20 mouse cellular contexts compared by ENCODE assay signal in the genomic region with DNA sequence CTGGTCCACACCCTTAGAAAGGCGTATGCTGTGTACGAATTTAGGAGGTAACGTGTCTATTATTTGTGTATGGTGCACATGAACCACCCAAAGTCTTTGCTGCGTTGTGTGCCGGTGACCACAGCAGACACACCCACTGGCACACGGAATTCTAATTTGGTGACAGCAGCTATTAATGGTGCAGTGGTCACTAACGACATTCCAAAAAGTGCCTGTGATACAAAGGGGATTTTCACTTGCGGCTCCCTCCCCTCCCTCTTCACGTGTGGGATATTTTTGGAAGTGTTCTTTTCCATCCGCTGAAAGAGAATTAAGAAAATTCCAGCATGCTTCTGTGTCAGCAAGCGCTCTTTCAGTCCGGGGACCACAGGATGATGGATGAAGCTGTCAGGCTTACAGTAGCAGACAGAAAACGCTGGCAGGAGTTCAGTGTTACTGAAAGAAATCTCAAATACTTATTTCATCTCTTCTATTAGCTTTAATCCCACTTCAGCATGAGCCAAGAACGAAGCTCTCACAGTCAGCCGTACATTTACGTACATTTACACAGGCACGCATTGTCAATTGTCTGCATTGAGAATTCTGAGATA. TPM values are rescaled to one million over a fixed set of nuclear protein-coding genes. Genes with fewer than 3 reads are reported as not detected.
A peak's percentile ranks its signal among the peaks of the same experiment; 100 is the strongest.
DNase-seq lines count a peak whose midpoint lies in the region; ATAC-seq and TF ChIP-seq lines count a peak whose summit lies in the region.
"Had no signal": no experiment of that assay in that cellular context is flagged by ENCODE, and none has a peak within 500 bp of the region (broad histone marks: within the 10 kb centered on the region; RNA-seq: fewer than 3 reads in every experiment).

No protein-coding gene starts in this region.

- intact Hi-C loops in heart, postnatal 14 days (cut with DNase I): no loop called here

- H3K9me3 ChIP-seq in heart, embryonic 11.5 days (replicated peaks; ENCODE audit: control insufficient read depth, low read length): no peaks in the 10 kb centered on the region
- H3K9me3 ChIP-seq in heart, postnatal 0 days (replicated peaks; ENCODE audit: control insufficient read depth, low read length): no peaks in the 10 kb centered on the region
- no peaks in the 10 kb centered on the region for H3K9me3 ChIP-seq in lung, embryonic 15.5 days
- H3K9me3 ChIP-seq in stomach, postnatal 0 days (ENCODE audit: control insufficient read depth, low read length): no peaks in the 10 kb centered on the region
- H3K9me3 ChIP-seq: embryonic facial prominence, embryonic 12.5 days; forebrain, embryonic 13.5 days; kidney, embryonic 15.5 days; limb, embryonic 13.5 days; liver, embryonic 13.5 days had no signal

- no peak for TF ChIP-seq EP300 in heart, postnatal 0 days (IDR thresholded peaks at IDR 0.05; ENCODE audit: low read depth)
- no peak for TF ChIP-seq EP300 in stomach, postnatal 0 days (optimal IDR thresholded peaks at IDR 0.05)

- WGBS in heart, embryonic 11.5 days (ENCODE audit: insufficient replicate concordance): 47% methylated on average over 17 of the region's 17 CpGs
- WGBS in heart, postnatal 0 days: 30% methylated on average over 17 of the region's 17 CpGs
- 36% methylated on average over 17 of the region's 17 CpGs for WGBS in lung, embryonic 15.5 days
- WGBS in stomach, postnatal 0 days: 39% methylated on average over 17 of the region's 17 CpGs

- no peak for ATAC-seq in heart, embryonic 11.5 days (replicated peaks; ENCODE audit: insufficient number of reproducible peaks, low FRiP score, low TSS enrichment)
- ATAC-seq in heart, postnatal 0 days (ENCODE audit: insufficient read depth, low read depth): peak; percentile 73
- ATAC-seq in lung, embryonic 15.5 days (ENCODE audit: borderline replicate concordance, extremely low read depth, low FRiP score, low TSS enrichment): peak; percentile 19; the same call in 1 of the 2 replicates
- no peak for ATAC-seq in stomach, postnatal 0 days (ENCODE audit: low FRiP score, low TSS enrichment)
- ATAC-seq: activated CD4-positive, CD25-positive, alpha-beta regulatory T cell, adult 4 months; forebrain, embryonic 13.5 days had no signal

- DNase-seq in heart, adult 18-20 months: no peak
- peak; percentile 68 for DNase-seq in heart, postnatal 0 days (ENCODE audit: low spot score)
- DNase-seq in heart, postnatal 14 days: no peak
- DNase-seq in lung, postnatal 4 days: no peak
- DNase-seq in stomach, postnatal 0 days (ENCODE audit: low spot score): no peak
- DNase-seq: cerebellum, adult 18-20 months; cerebellum, postnatal 14 days; gastrocnemius, postnatal 10 days; kidney, adult 11 months; liver, embryonic 13.5 days; lung, adult 2 months had no signal

- H3K27ac ChIP-seq in heart, embryonic 11.5 days (ENCODE audit: low read depth, low read length): no peak overlapping the region; the same call in 1 of the 2 replicates
- H3K27ac ChIP-seq in heart, postnatal 0 days (ENCODE audit: low read depth): no peak overlapping the region
- no peak overlapping the region for H3K27ac ChIP-seq in lung, embryonic 15.5 days
- no peak overlapping the region for H3K27ac ChIP-seq in stomach, postnatal 0 days (replicated peaks)
- H3K27ac ChIP-seq: embryonic facial prominence, embryonic 12.5 days; forebrain, embryonic 13.5 days; kidney, embryonic 15.5 days; limb, embryonic 13.5 days; liver, embryonic 13.5 days had no signal

- no peak overlapping the region for H3K9ac ChIP-seq in heart, embryonic 11.5 days (ENCODE audit: low read depth, low read length)
- no peak overlapping the region for H3K9ac ChIP-seq in heart, postnatal 0 days (replicated peaks; ENCODE audit: low read depth, low read length)
- no peak overlapping the region for H3K9ac ChIP-seq in lung, embryonic 15.5 days
- no peak overlapping the region for H3K9ac ChIP-seq in stomach, postnatal 0 days (ENCODE audit: low read length)
- H3K9ac ChIP-seq: embryonic facial prominence, embryonic 12.5 days; forebrain, embryonic 13.5 days; kidney, embryonic 15.5 days; limb, embryonic 13.5 days; liver, embryonic 13.5 days had no signal

- no peaks in the 10 kb centered on the region for H3K36me3 ChIP-seq in heart, embryonic 11.5 days (ENCODE audit: control insufficient read depth, insufficient read depth, low read length)
- 0 out of 2 replicates have a peak, but pooled peaks cover 6% of the 10 kb centered on the region for H3K36me3 ChIP-seq in heart, postnatal 0 days (replicated peaks; ENCODE audit: control insufficient read depth, insufficient read depth, low read length)
- 0 out of 2 replicates have a peak, but pooled peaks cover 3% of the 10 kb centered on the region for H3K36me3 ChIP-seq in lung, embryonic 15.5 days
- H3K36me3 ChIP-seq in stomach, postnatal 0 days (ENCODE audit: control insufficient read depth, insufficient read depth, low read length): no peaks in the 10 kb centered on the region

- no peaks in the 10 kb centered on the region for H3K27me3 ChIP-seq in heart, embryonic 11.5 days (ENCODE audit: control insufficient read depth, insufficient read depth, low read length)
- no peaks in the 10 kb centered on the region for H3K27me3 ChIP-seq in heart, postnatal 0 days (ENCODE audit: control insufficient read depth, insufficient read depth, low read length)
- no peaks in the 10 kb centered on the region for H3K27me3 ChIP-seq in lung, embryonic 15.5 days
- H3K27me3 ChIP-seq in stomach, postnatal 0 days (ENCODE audit: control insufficient read depth, insufficient read depth, low read length): no peaks in the 10 kb centered on the region
- H3K27me3 ChIP-seq: embryonic facial prominence, embryonic 12.5 days; forebrain, embryonic 13.5 days; kidney, embryonic 15.5 days; limb, embryonic 13.5 days; liver, embryonic 13.5 days had no signal

- H3K4me3 ChIP-seq in heart, embryonic 11.5 days (ENCODE audit: low read depth, low read length): no peak overlapping the region
- no peak overlapping the region for H3K4me3 ChIP-seq in heart, postnatal 0 days (ENCODE audit: low read depth, low read length)
- no peak overlapping the region for H3K4me3 ChIP-seq in lung, embryonic 15.5 days
- no peak overlapping the region for H3K4me3 ChIP-seq in stomach, postnatal 0 days (ENCODE audit: low read depth, low read length)
- H3K4me3 ChIP-seq: embryonic facial prominence, embryonic 12.5 days; erythroblast, embryonic 14.5 days; forebrain, embryonic 13.5 days; kidney, embryonic 15.5 days; limb, embryonic 13.5 days; liver, embryonic 13.5 days had no signal

- H3K4me1 ChIP-seq in heart, embryonic 11.5 days (ENCODE audit: control insufficient read depth, insufficient read depth, low read length): peaks cover 7% of the 10 kb centered on the region; the same call in 1 of the 2 replicates
- peaks cover 10% of the 10 kb centered on the region; the same call in 1 of the 2 replicates for H3K4me1 ChIP-seq in heart, postnatal 0 days (ENCODE audit: control insufficient read depth, insufficient read depth)
- peaks cover 11% of the 10 kb centered on the region; the same call in 1 of the 2 replicates for H3K4me1 ChIP-seq in lung, embryonic 15.5 days
- H3K4me1 ChIP-seq in stomach, postnatal 0 days (replicated peaks; ENCODE audit: control insufficient read depth, insufficient read depth): 0 out of 2 replicates have a peak, but pooled peaks cover 2% of the 10 kb centered on the region
- H3K4me1 ChIP-seq: embryonic facial prominence, embryonic 12.5 days; forebrain, embryonic 13.5 days; kidney, embryonic 15.5 days; limb, embryonic 13.5 days had no signal

- H3K4me2 ChIP-seq in heart, embryonic 11.5 days: 0 out of 2 replicates have a peak overlapping the region, but pooled peaks have one; percentile 14
- H3K4me2 ChIP-seq in heart, postnatal 0 days (ENCODE audit: low read depth, low read length): peak overlapping the region; percentile 31
- no peak overlapping the region for H3K4me2 ChIP-seq in lung, embryonic 15.5 days
- 0 out of 2 replicates have a peak overlapping the region, but pooled peaks have one; percentile 26 for H3K4me2 ChIP-seq in stomach, postnatal 0 days (replicated peaks; ENCODE audit: low read depth)
- H3K4me2 ChIP-seq: embryonic facial prominence, embryonic 12.5 days; forebrain, embryonic 13.5 days; kidney, embryonic 15.5 days; limb, embryonic 13.5 days; liver, embryonic 13.5 days; midbrain, embryonic 11.5 days had no signal

- TF ChIP-seq CTCF in heart, postnatal 0 days (IDR thresholded peaks at IDR 0.05; ENCODE audit: low read depth): no peak
- no peak for TF ChIP-seq CTCF in stomach, postnatal 0 days (IDR thresholded peaks at IDR 0.05; ENCODE audit: low read depth)

RNA-seq across cellular contexts. Expression of gene Bloc1s5, which starts 32.6 kb away (rescaled TPM):
- polyA plus RNA-seq in heart, embryonic 11.5 days (2014; fragmentation: Nextera tagmentation; extraction: Ambion mirVana): 17.9 and 18.9 TPM in 2 replicates
- 10 to 100 TPM; 12.7 to 13.0 TPM for total RNA-seq in heart, adult 18-20 months (2021)
- 8.5 and 10.4 TPM in 2 replicates for total RNA-seq in heart, postnatal 0 days (2014; rRNA removed; ENCODE audit: low replicate concordance)
- 17.1 and 21.7 TPM in 2 replicates for polyA plus RNA-seq in heart, postnatal 0 days (2015; fragmentation: Nextera tagmentation; extraction: Ambion mirVana)
- total RNA-seq in heart, postnatal 14 days (2021): 10 to 100 TPM in 1 of 2 experiments, 1 to 10 TPM in 1; 8.3 to 10.4 TPM
- 16.9 and 21.6 TPM in 2 replicates for polyA plus RNA-seq in lung, embryonic 15.5 days (2015; fragmentation: Nextera tagmentation; extraction: Ambion mirVana)
- 12.2 and 12.5 TPM in 2 replicates for polyA plus RNA-seq in stomach, postnatal 0 days (2015; fragmentation: Nextera tagmentation; extraction: Ambion mirVana)

RNA-seq across cellular contexts. Expression of gene Eef1e1, which starts 56.5 kb away (rescaled TPM):
- 42.7 and 45.2 TPM in 2 replicates for polyA plus RNA-seq in heart, embryonic 11.5 days (2014; fragmentation: Nextera tagmentation; extraction: Ambion mirVana)
- 10 to 100 TPM in 1 of 2 experiments, 1 to 10 TPM in 1; 9.3 to 14.2 TPM for total RNA-seq in heart, adult 18-20 months (2021)
- total RNA-seq in heart, postnatal 0 days (2014; rRNA removed; ENCODE audit: low replicate concordance): 11.0 and 15.3 TPM in 2 replicates
- 21.9 and 22.1 TPM in 2 replicates for polyA plus RNA-seq in heart, postnatal 0 days (2015; fragmentation: Nextera tagmentation; extraction: Ambion mirVana)
- 10 to 100 TPM in 1 of 2 experiments, 1 to 10 TPM in 1; 8.4 to 10.5 TPM for total RNA-seq in heart, postnatal 14 days (2021)
- 40.1 and 42.6 TPM in 2 replicates for polyA plus RNA-seq in lung, embryonic 15.5 days (2015; fragmentation: Nextera tagmentation; extraction: Ambion mirVana)
- polyA plus RNA-seq in stomach, postnatal 0 days (2015; fragmentation: Nextera tagmentation; extraction: Ambion mirVana): 24.5 and 25.6 TPM in 2 replicates

Comparison
In these comparisons a context has a peak if more than half of its experiments do, and no peak if none do; other contexts are left out.
1. ATAC-seq: peak in heart, postnatal 0 days (single experiment) and lung, embryonic 15.5 days (single experiment); none in heart, embryonic 11.5 days (single experiment) and stomach, postnatal 0 days (single experiment).